Mouse (Mus musculus): ENCODE measurements at regions not wholly inside any gene's neighbourhood (a gene's known extent, or its start where the extent isn't known, plus 50 kb on each side); places are given as distances from the start of the nearest gene placed in this dataset.
"Not testable (repeated sequence)": the region's sequence is repeated elsewhere in the genome, so short reads cannot be mapped to it uniquely, and the experiment has no call there.

GRCm38 (mm10) chr3:98968811-98969210, 75.8 kb upstream of the Hao2 start:
- WGBS, result 23% methylated on average over 4 of the region's 4 CpGs
- ATAC-seq (ENCODE audit: borderline replicate concordance, extremely low read depth, low FRiP score, low TSS enrichment), result no peak
- Histone ChIP-seq H3K36me3 (no peaks in the 10 kb centered on the region), H3K4me3 (no peak overlapping the region), H3K9ac (no peak overlapping the region), H3K9me3 (no peaks in the 10 kb centered on the region), H3K4me1 (no peaks in the 10 kb centered on the region), H3K27ac (no peak overlapping the region), H3K27me3 (no peaks in the 10 kb centered on the region), H3K4me2 (no peak overlapping the region)

GRCm38 (mm10) chr3:98975777-98976176, 82.7 kb upstream of the Hao2 start:
- 3% methylated on average over 3 of the region's 3 CpGs for WGBS
- H3K4me3 ChIP-seq, result no peak overlapping the region
- no peaks in the 10 kb centered on the region for H3K27me3 ChIP-seq
- no peaks in the 10 kb centered on the region for H3K4me1 ChIP-seq
- no peaks in the 10 kb centered on the region for H3K9me3 ChIP-seq
- no peak overlapping the region for H3K4me2 ChIP-seq
- H3K9ac ChIP-seq, result no peak overlapping the region
- ATAC-seq (ENCODE audit: borderline replicate concordance, extremely low read depth, low FRiP score, low TSS enrichment), result no peak
- no peak overlapping the region for H3K27ac ChIP-seq
- H3K36me3 ChIP-seq, result no peaks in the 10 kb centered on the region

GRCm38 (mm10) chr3:98982787-98983186, 89.7 kb upstream of the Hao2 start:
- H3K36me3 ChIP-seq, result no peaks in the 10 kb centered on the region
- H3K4me2 ChIP-seq, result no peak overlapping the region
- no peak for ATAC-seq (ENCODE audit: borderline replicate concordance, extremely low read depth, low FRiP score, low TSS enrichment)
- no peaks in the 10 kb centered on the region for H3K27me3 ChIP-seq
- no peaks in the 10 kb centered on the region for H3K4me1 ChIP-seq
- no peak overlapping the region for H3K9ac ChIP-seq
- H3K9me3 ChIP-seq, result no peaks in the 10 kb centered on the region
- H3K4me3 ChIP-seq, result no peak overlapping the region
- no peak overlapping the region for H3K27ac ChIP-seq
- 88% methylated on average over 1 of the region's 1 CpGs for WGBS

- not testable (repeated sequence) for H3K4me3 ChIP-seq; H3K4me2 ChIP-seq; H3K4me1 ChIP-seq; H3K27ac ChIP-seq; H3K9me3 ChIP-seq; H3K36me3 ChIP-seq; H3K9ac ChIP-seq; ATAC-seq (ENCODE audit: borderline replicate concordance, extremely low read depth, low FRiP score, low TSS enrichment); H3K27me3 ChIP-seq
- 63% methylated on average over 2 of the region's 2 CpGs for WGBS
Measured at GRCm38 (mm10) chr3:98987266-98987665, 94.2 kb upstream of the Hao2 start.

GRCm38 (mm10) chr3:98990801-98991200, 97.8 kb upstream of the Hao2 start:
- WGBS, result 21% methylated on average over 10 of the region's 10 CpGs
- ATAC-seq (ENCODE audit: borderline replicate concordance, extremely low read depth, low FRiP score, low TSS enrichment), result peak; percentile 39; the same call in 1 of the 2 replicates

GRCm38 (mm10) chr3:98991276-98991675, 98.2 kb upstream of the Hao2 start:
- H3K4me1 ChIP-seq, result no peaks in the 10 kb centered on the region
- H3K36me3 ChIP-seq, result no peaks in the 10 kb centered on the region
- no peak overlapping the region for H3K9ac ChIP-seq
- no peak for ATAC-seq (ENCODE audit: borderline replicate concordance, extremely low read depth, low FRiP score, low TSS enrichment)
- no peak overlapping the region for H3K4me3 ChIP-seq
- no peaks in the 10 kb centered on the region for H3K27me3 ChIP-seq
- WGBS, result 43% methylated on average over 6 of the region's 6 CpGs
- 0 out of 2 replicates have a peak overlapping the region, but pooled peaks have one; percentile 1 for H3K4me2 ChIP-seq
- H3K9me3 ChIP-seq, result no peaks in the 10 kb centered on the region
- H3K27ac ChIP-seq, result no peak overlapping the region

More at GRCm38 (mm10) chr3:98990801-98991200, 97.8 kb upstream of the Hao2 start:
- no peaks in the 10 kb centered on the region for H3K36me3 ChIP-seq
- no peaks in the 10 kb centered on the region for H3K27me3 ChIP-seq
- no peaks in the 10 kb centered on the region for H3K9me3 ChIP-seq
- no peaks in the 10 kb centered on the region for H3K4me1 ChIP-seq
- H3K9ac ChIP-seq, result no peak overlapping the region
- H3K27ac ChIP-seq, result no peak overlapping the region
- no peak overlapping the region for H3K4me3 ChIP-seq
- H3K4me2 ChIP-seq, result peak overlapping the region; percentile 1; the same call in 1 of the 2 replicates

GRCm38 (mm10) chr3:98994086-98994485, 101.0 kb upstream of the Hao2 start:
- no peak for ATAC-seq (ENCODE audit: borderline replicate concordance, extremely low read depth, low FRiP score, low TSS enrichment)
- Histone ChIP-seq H3K9ac (no peak overlapping the region), H3K4me2 (no peak overlapping the region), H3K27me3 (no peaks in the 10 kb centered on the region), H3K9me3 (no peaks in the 10 kb centered on the region), H3K4me3 (no peak overlapping the region), H3K27ac (no peak overlapping the region), H3K4me1 (no peaks in the 10 kb centered on the region), H3K36me3 (no peaks in the 10 kb centered on the region)

- no peak for ATAC-seq (ENCODE audit: borderline replicate concordance, extremely low read depth, low FRiP score, low TSS enrichment)
- WGBS, result 13% methylated on average over 1 of the region's 1 CpGs
- Histone ChIP-seq H3K9me3 (no peaks in the 10 kb centered on the region), H3K36me3 (no peaks in the 10 kb centered on the region), H3K27ac (no peak overlapping the region), H3K4me2 (no peak overlapping the region), H3K27me3 (no peaks in the 10 kb centered on the region), H3K4me3 (no peak overlapping the region), H3K4me1 (no peaks in the 10 kb centered on the region), H3K9ac (no peak overlapping the region)
Measured at GRCm38 (mm10) chr3:99030636-99031035, 110.2 kb upstream of the Wars2 start.

GRCm38 (mm10) chr3:99046190-99046589, 94.7 kb upstream of the Wars2 start:
- WGBS, result 69% methylated on average over 6 of the region's 6 CpGs
- Histone ChIP-seq H3K4me2 (no peak overlapping the region), H3K4me1 (no peaks in the 10 kb centered on the region), H3K4me3 (no peak overlapping the region), H3K9ac (no peak overlapping the region), H3K27ac (no peak overlapping the region), H3K9me3 (no peaks in the 10 kb centered on the region), H3K27me3 (no peaks in the 10 kb centered on the region), H3K36me3 (no peaks in the 10 kb centered on the region)
- no peak for ATAC-seq (ENCODE audit: borderline replicate concordance, extremely low read depth, low FRiP score, low TSS enrichment)

- Histone ChIP-seq H3K9ac (no peak overlapping the region), H3K27ac (no peak overlapping the region), H3K9me3 (no peaks in the 10 kb centered on the region), H3K4me1 (no peaks in the 10 kb centered on the region), H3K4me2 (no peak overlapping the region), H3K36me3 (no peaks in the 10 kb centered on the region), H3K27me3 (no peaks in the 10 kb centered on the region), H3K4me3 (no peak overlapping the region)
- ATAC-seq (ENCODE audit: borderline replicate concordance, extremely low read depth, low FRiP score, low TSS enrichment), result no peak
- WGBS, result 68% methylated on average over 5 of the region's 5 CpGs
Measured at GRCm38 (mm10) chr3:99047156-99047555, 93.7 kb upstream of the Wars2 start.

GRCm38 (mm10) chr3:99049305-99049704, 91.6 kb upstream of the Wars2 start:
- Histone ChIP-seq H3K27ac (no peak overlapping the region), H3K4me2 (no peak overlapping the region), H3K9me3 (no peaks in the 10 kb centered on the region), H3K4me3 (no peak overlapping the region), H3K27me3 (no peaks in the 10 kb centered on the region), H3K4me1 (no peaks in the 10 kb centered on the region), H3K36me3 (no peaks in the 10 kb centered on the region), H3K9ac (no peak overlapping the region)
- WGBS, result 52% methylated on average over 2 of the region's 2 CpGs
- ATAC-seq (ENCODE audit: borderline replicate concordance, extremely low read depth, low FRiP score, low TSS enrichment), result no peak

GRCm38 (mm10) chr3:99052176-99052575, 88.7 kb upstream of the Wars2 start:
- no peaks in the 10 kb centered on the region for H3K27me3 ChIP-seq
- no peak overlapping the region for H3K4me3 ChIP-seq
- H3K4me1 ChIP-seq, result no peaks in the 10 kb centered on the region
- H3K27ac ChIP-seq, result no peak overlapping the region
- H3K9me3 ChIP-seq, result no peaks in the 10 kb centered on the region
- no peak for ATAC-seq (ENCODE audit: borderline replicate concordance, extremely low read depth, low FRiP score, low TSS enrichment)
- 46% methylated on average over 4 of the region's 4 CpGs for WGBS
- H3K4me2 ChIP-seq, result no peak overlapping the region
- H3K9ac ChIP-seq, result no peak overlapping the region
- no peaks in the 10 kb centered on the region for H3K36me3 ChIP-seq

GRCm38 (mm10) chr3:99067168-99067567, 73.7 kb upstream of the Wars2 start:
- Histone ChIP-seq H3K9me3 (no peaks in the 10 kb centered on the region), H3K36me3 (no peaks in the 10 kb centered on the region), H3K27ac (no peak overlapping the region), H3K4me2 (no peak overlapping the region), H3K4me3 (no peak overlapping the region), H3K9ac (no peak overlapping the region), H3K4me1 (no peaks in the 10 kb centered on the region), H3K27me3 (no peaks in the 10 kb centered on the region)
- no peak for ATAC-seq (ENCODE audit: borderline replicate concordance, extremely low read depth, low FRiP score, low TSS enrichment)
- WGBS, result 77% methylated on average over 3 of the region's 3 CpGs
